Mouse (Mus musculus) liver, embryonic 14.5 days (tissue): ENCODE results near the gene Vac14.

Experiments used
- CTCF ChIP-seq: IDR thresholded peaks from 2 replicates; pipeline ENCODE4 v1.5.1; 2016; ENCODE audit warnings: antibody characterized with exemption, low read depth, control low read depth
- EP300 ChIP-seq: IDR thresholded peaks from 2 replicates; pipeline ENCODE4 v1.6.1; 2016; ENCODE audit warnings: antibody characterized with exemption, low read depth

GRCm38 (mm10) chr8:110618391-110619207 lies at the start of gene Vac14:
- TF ChIP-seq EP300 = no peak
- TF ChIP-seq CTCF = no peak
